Mouse (Mus musculus): ENCODE data around the gene Zfp61. TPM values are rescaled to one million over a fixed set of nuclear protein-coding genes. Genes with fewer than 3 reads are reported as not detected.

Gene Zfp61
- 10 to 100 TPM; 19.7 to 21.9 TPM for total RNA-seq (2021)
- long read RNA-seq, experiment 1, transcript Zfp61-201 (7 exons, 2,480 nt) = major isoform, 10 of 24 reads
- long read RNA-seq, experiment 1, partial matches to known transcripts = 6 of 24 reads
- long read RNA-seq, experiment 1, other reads (novel, unspliced or antisense) = 7 of 24 reads
- long read RNA-seq, experiment 2, transcript Zfp61-201 (7 exons, 2,480 nt) = major isoform, 11 of 20 reads
- long read RNA-seq, experiment 2, partial matches to known transcripts = 0 of 20 reads
- long read RNA-seq, experiment 2, other reads (novel, unspliced or antisense) = 9 of 20 reads

DNA sequence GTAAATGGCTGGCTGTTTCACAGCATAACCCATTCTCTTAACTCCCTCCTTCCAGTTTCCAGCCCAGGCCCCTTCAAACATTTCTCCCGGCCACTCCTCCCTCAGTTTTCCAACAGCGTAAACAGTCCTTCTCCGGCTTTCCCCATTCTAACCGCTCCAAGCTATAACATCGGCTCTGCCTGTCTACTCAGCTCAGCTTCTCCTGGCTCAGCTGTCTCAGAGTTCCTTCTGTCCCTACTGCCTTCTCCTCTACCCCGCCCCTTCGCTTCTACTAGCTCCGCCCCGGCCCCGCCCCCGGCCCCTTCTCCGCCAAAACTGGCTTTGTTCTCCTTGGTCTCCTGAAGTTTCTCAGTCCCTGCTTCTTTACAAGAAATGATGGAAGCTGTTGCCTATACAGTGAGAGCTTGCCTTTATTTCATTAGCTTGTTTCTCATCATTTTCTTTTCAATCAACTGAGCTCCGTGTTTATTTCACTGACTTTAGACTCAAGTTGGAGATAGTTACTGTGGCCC, at the start of gene Zfp61:
Zfp61 (minus strand) TSS at position 462 of the 512 bp plus-strand sequence.
- no peak for DNase-seq (ENCODE audit: low spot score in 2 of 2)

GRCm38 (mm10) chr7:24348896-24349295, 47.9 kb upstream of the Zfp61 start, which contains the start of gene Lypd5:
Lypd5 (plus strand) TSS chr7:24349196.
- DNase-seq (ENCODE audit: low spot score in 2 of 2) = no peak

- DNase-seq (ENCODE audit: low spot score in 2 of 2) = no peak
These were observed 45.4 kb upstream of the Zfp61 start for GRCm38 (mm10) chr7:24346444-24346843.

GRCm38 (mm10) chr7:24343701-24344272, 42.8 kb upstream of the Zfp61 start:
- DNase-seq (ENCODE audit: low spot score in 2 of 2) = peak in 1 of 2 experiments; percentile 31

DNA sequence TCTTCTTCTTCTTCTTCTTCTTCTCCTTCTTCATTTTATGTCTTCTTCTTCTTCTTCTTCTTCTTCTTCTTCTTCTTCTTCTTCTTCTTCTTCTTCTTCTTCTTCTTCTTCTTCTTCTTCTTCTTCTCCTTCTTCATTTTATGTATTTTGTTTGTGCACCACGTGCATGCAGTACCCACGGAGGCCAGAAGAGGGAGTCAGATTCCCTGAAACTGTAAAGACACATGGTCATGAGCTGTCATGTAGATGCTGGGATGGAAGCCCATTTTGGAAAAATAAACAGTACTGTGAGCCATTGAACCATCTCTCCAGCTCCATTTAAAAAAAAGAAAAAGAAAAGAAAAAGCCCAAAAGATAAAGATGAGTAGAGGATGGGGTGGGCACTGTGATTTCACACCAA, 37.2 kb upstream of the Zfp61 start:
- no peak for DNase-seq (ENCODE audit: low spot score in 2 of 2)

- DNase-seq (ENCODE audit: low spot score in 2 of 2) = peak; percentile 64 to 82
These were observed 34.8 kb upstream of the Zfp61 start for GRCm38 (mm10) chr7:24335699-24336309.

DNA sequence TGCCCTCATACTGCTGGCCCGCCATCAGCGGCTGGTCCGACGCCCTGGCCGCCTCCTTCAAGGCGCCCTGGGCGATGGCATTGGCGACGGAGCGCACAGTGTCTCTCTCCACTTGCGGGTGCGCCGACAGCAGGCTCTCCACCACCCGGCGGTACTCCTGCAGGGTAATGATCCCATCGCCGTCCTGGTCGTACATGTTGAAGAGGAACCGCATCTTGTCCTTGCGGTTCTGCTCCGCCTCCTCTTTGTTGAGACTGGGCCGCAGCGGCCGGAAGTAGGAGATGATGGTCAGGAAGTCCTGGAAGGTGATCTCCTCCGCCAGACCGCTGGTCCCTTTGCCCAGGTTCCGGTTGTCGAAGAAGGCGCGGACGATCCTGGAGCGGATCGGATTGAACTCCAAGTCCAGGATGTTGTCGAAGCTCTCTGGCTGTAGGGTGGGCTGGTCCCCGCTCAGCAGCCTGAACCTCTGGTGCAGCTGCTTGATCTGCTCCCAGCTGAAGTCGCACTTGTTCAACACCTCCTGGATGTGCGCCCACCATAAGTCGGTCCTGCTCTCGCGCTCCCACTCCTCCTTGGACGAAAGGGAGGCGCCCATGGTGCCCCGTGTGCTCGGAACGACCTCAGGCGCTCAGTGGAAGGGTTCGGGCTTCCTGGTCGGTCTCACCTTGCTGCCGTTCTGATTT, 32.4 kb upstream of the Zfp61 start, which contains the start of gene Tescl:
Tescl (minus strand) TSS at position 633 of the 683 bp plus-strand sequence.
- no peak for DNase-seq (ENCODE audit: low spot score in 2 of 2)

- DNase-seq (ENCODE audit: low spot score in 2 of 2) = no peak
These were observed 26.4 kb upstream of the Zfp61 start for GRCm38 (mm10) chr7:24327281-24327975.

GRCm38 (mm10) chr7:24326273-24327135, 25.5 kb upstream of the Zfp61 start:
- DNase-seq (ENCODE audit: low spot score in 2 of 2) = no peak

DNA sequence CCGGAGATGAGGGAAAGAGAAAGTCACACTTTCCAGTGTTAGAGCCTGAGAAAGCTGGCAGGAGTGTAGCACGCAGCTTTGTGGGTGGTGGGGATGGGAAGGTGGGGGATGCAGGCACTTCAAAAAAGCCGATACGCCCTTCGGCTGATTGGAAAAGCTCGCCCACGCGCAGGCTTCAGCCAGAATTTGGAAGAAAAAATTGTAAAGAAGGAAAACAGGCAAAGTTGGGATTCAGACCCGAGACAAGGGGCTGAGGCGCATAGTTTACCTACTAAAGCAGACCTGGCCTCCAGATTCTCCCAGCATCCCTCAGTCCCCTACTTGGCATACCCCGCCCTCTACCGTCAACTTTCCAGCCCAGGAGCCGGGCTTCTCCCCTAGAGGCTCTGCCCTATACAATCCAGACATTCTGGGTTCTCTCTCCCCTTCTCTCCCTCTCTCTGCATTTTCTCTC, 24.7 kb upstream of the Zfp61 start:
- DNase-seq (ENCODE audit: low spot score in 2 of 2) = peak; percentile 53 to 69

DNA sequence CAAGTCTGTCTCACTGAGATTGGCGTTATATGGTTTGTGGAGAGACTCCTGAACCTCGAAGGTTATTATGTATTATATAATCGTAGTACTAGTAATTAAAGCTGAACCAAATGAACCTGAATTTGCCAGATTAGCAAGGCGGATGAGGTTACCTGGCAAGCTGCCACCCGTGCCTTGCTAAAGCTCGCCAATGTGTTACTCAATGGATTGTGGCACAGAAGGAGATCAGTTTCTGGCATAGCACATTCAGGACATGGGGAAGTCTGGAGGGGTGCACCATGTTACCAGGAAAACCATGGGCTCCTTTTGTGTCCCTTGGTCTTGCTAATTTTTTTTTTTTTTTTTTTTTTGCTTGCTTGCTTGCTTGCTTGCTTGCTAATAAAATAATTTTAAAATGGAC, 24.2 kb upstream of the Zfp61 start:
- peak in 1 of 2 experiments; percentile 24 for DNase-seq (ENCODE audit: low spot score in 2 of 2)

- DNase-seq (ENCODE audit: low spot score in 2 of 2) = no peak
These were observed 21.6 kb upstream of the Zfp61 start for GRCm38 (mm10) chr7:24322593-24322992.

DNA sequence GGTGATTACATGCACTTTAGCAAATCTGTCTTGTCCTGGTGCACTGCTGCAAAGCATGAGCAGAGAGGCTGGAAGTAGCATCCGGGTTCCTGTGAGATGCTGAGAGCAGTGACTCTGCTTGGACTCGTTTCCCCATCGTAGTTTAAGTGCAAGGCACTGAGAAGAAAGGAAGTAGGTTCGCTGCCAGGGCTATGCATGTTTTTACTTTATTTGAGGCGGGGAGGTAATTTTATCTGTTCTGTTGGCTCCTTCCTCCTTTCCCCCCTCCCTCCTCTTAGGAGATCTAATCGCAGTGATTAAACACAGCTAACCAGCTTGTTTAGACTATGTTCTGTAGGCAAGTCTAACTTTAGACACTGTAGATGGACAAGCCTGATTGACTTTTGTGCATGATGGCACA, 17.9 kb upstream of the Zfp61 start:
- no peak for DNase-seq (ENCODE audit: low spot score in 2 of 2)

DNA sequence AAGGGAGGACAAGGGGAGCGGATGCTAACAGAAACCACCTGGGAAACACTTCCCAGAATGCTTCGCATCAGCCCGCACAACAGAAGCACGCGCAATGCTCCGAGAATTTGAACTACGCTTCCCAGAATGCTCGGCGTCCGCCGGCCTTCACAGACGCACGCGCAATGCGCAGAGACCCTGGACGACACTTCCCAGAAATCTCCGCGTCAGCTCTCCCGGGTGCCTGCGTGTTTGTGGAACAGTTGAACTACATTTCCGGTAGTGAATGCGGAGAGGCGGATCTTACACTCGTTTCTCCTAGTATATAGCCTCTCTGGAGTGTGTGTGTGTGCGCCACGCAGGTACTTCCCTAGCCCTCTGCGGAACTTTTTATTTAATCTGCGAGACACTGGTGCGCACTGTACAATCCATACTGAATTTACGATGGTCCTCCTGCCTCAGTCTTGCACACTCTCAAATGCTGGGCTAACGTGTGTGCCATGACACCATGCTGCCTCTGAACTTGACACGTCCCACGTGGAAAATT, 15.6 kb upstream of the Zfp61 start, which contains the start of gene Zfp94:
Zfp94 (minus strand) TSS at position 100 of the 526 bp plus-strand sequence.
- peak; percentile 97 to 98 for DNase-seq (ENCODE audit: low spot score in 2 of 2)

DNA sequence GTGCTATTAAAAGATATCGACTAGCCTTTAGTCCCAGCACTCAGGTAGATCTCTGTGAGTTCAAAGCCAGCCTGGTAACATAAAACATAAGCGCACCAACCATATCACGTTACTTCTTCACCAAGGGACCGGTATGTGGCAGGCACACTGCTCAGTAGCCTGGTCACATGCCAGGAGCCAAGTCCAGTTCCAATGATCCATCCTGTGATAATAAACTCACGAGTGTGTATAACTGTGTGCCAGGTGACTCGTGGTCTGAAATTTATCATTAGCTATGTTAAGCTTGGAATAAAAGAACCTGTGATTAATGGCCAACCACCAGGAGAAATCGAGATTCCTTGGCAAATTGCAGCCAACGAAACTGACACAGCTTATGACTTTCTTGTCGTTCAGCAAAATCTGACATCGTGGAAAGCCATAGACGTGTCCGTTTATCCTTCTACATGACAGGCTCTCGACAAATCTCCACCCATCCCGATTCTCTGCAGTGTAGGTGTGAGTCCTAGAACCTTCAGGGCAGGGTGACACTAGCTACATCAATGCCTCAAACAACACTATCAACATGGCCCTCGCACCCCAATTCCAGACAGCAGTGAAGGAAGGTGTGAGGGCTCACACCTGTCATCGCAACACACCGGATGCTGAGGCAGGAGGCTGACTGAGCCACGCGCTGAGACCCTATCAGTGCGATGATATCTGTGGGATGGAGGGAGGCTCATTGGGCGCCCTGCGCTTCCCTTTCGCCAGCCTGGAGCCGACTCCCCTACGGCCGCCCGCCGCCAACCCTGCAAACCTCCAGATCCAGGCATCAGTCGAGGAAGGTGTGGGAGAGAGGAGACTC, 14.9 kb upstream of the Zfp61 start:
- no peak for DNase-seq (ENCODE audit: low spot score in 2 of 2)

- DNase-seq (ENCODE audit: low spot score in 2 of 2) = no peak
These were observed 1.1 kb downstream of the Zfp61 start for GRCm38 (mm10) chr7:24299823-24300481.

DNA sequence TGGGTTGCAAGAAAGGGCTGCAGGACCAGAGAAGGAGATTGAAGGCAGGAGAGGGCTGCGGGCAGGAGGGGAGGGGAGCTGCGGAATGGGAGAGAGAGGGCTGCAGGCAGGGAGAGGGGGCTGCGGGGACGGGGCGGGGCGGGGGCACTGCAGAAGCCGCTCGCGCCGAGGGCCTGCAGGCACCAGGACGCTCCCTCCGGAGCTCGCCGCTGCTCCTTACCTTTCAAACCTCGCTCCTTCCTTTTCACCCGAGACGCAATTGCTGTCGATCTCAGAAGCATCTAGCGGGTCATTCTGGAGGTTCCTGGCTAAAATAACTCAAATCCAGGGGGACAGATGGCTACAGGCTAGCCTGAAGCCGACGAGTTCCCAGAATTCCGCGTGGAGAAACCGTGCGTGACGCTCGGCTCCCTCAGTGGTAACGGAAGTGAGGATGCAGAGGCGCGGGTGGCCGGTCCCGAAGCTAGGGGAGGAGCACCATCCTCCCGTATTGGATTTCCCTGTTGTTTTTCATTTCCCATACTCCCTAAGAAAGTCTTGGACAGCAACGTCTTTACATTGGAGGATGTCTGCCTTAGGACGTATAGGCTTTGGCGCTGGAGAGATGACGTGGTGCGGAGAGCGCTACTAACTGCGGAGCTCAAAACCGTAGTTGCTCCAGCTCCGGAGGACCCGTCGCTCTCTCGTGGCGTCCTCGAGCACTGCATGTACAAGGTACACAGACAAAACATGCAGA, 1.9 kb downstream of the Zfp61 start:
- DNase-seq (ENCODE audit: low spot score in 2 of 2) = peak; percentile 82 to 90

Measured in left cerebral cortex, adult 18-20 months (tissue).